ENCODE assay signal across 9 mouse cellular contexts in the genomic region with DNA sequence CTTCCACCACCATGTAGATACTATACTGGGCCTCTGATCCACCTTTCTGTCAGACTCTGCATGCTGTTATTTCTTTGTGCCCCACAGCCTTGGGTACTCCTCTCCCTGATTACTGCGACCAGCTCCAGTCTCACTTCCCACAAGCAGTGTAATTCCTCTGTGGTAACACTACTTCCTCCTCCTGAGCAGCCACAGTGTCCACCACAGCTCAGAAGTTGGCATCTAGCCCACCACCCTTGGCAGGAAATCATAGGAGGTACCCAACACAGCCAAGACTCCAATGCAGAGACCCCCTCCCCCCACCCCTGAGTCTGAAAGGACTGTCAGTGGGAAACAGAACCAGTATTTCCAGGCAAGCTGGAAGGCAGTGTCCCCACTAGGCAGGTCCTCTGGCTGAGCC. TPM values are rescaled to one million over a fixed set of nuclear protein-coding genes. Genes with fewer than 3 reads are reported as not detected.
DNase-seq lines count a peak whose midpoint lies in the region; ATAC-seq and TF ChIP-seq lines count a peak whose summit lies in the region.
"Had no signal": no experiment of that assay in that cellular context is flagged by ENCODE, and none has a peak within 500 bp of the region (broad histone marks: within the 10 kb centered on the region; RNA-seq: fewer than 3 reads in every experiment).

No protein-coding gene starts in this region.

- WGBS in forebrain, embryonic 15.5 days = 53% methylated on average over 1 of the region's 1 CpGs
- WGBS in forebrain, embryonic 10.5 days = 94% methylated on average over 1 of the region's 1 CpGs
- WGBS in hindbrain, postnatal 0 days = 54% methylated on average over 1 of the region's 1 CpGs
- 38% methylated on average over 1 of the region's 1 CpGs for WGBS in lung, postnatal 0 days
- WGBS in stomach, postnatal 0 days = 75% methylated on average over 1 of the region's 1 CpGs

- no peaks in the 10 kb centered on the region for H3K9me3 ChIP-seq in forebrain, embryonic 15.5 days
- no peaks in the 10 kb centered on the region for H3K9me3 ChIP-seq in forebrain, embryonic 10.5 days
- no peaks in the 10 kb centered on the region for H3K9me3 ChIP-seq in hindbrain, postnatal 0 days (ENCODE audit: low read length)
- H3K9me3 ChIP-seq in lung, postnatal 0 days (ENCODE audit: low read length) = no peaks in the 10 kb centered on the region
- no peaks in the 10 kb centered on the region for H3K9me3 ChIP-seq in stomach, postnatal 0 days (ENCODE audit: control insufficient read depth, low read length)

- no peak for DNase-seq in forebrain, embryonic 10.5 days (ENCODE audit: extremely low spot score, low spot score)
- peak; percentile 62 for DNase-seq in urinary bladder, postnatal 14 days (ENCODE audit: low spot score)
- DNase-seq in urinary bladder, postnatal 25 days (ENCODE audit: low spot score) = no peak
- DNase-seq in hindbrain, postnatal 0 days (ENCODE audit: low spot score) = peak; percentile 80
- DNase-seq in lung, postnatal 0 days (ENCODE audit: low spot score) = peak; percentile 74
- peak; percentile 29 for DNase-seq in stomach, postnatal 0 days (ENCODE audit: low spot score)

- peaks cover 21% of the 10 kb centered on the region for H3K36me3 ChIP-seq in forebrain, embryonic 15.5 days
- peaks cover 45% of the 10 kb centered on the region for H3K36me3 ChIP-seq in forebrain, embryonic 10.5 days (replicated peaks)
- H3K36me3 ChIP-seq in hindbrain, postnatal 0 days (ENCODE audit: insufficient read depth, low read length) = peaks cover 4% of the 10 kb centered on the region; the same call in 1 of the 2 replicates
- H3K36me3 ChIP-seq in lung, postnatal 0 days (ENCODE audit: insufficient read depth, low read length) = no peaks in the 10 kb centered on the region
- H3K36me3 ChIP-seq in stomach, postnatal 0 days (ENCODE audit: control insufficient read depth, insufficient read depth, low read length) = peaks cover 2% of the 10 kb centered on the region; the same call in 1 of the 2 replicates

- no peak for TF ChIP-seq EP300 in lung, postnatal 0 days (IDR thresholded peaks at IDR 0.05)
- no peak for TF ChIP-seq EP300 in stomach, postnatal 0 days (optimal IDR thresholded peaks at IDR 0.05)

- no peak overlapping the region for H3K4me2 ChIP-seq in forebrain, embryonic 15.5 days (replicated peaks)
- no peak overlapping the region for H3K4me2 ChIP-seq in hindbrain, postnatal 0 days (ENCODE audit: low read depth, low read length)
- H3K4me2 ChIP-seq in lung, postnatal 0 days (replicated peaks; ENCODE audit: low read depth, low read length) = no peak overlapping the region
- H3K4me2 ChIP-seq in stomach, postnatal 0 days (replicated peaks; ENCODE audit: low read depth) = no peak overlapping the region

- peaks cover 30% of the 10 kb centered on the region for H3K4me1 ChIP-seq in forebrain, embryonic 15.5 days
- peaks cover 7% of the 10 kb centered on the region for H3K4me1 ChIP-seq in forebrain, embryonic 10.5 days
- H3K4me1 ChIP-seq in hindbrain, postnatal 0 days (ENCODE audit: insufficient read depth, low read length) = 0 out of 2 replicates have a peak, but pooled peaks cover 16% of the 10 kb centered on the region
- H3K4me1 ChIP-seq in lung, postnatal 0 days (ENCODE audit: insufficient read depth, low read depth, low read length) = peaks cover 3% of the 10 kb centered on the region; the same call in 1 of the 2 replicates
- peaks cover 5% of the 10 kb centered on the region; the same call in 1 of the 2 replicates for H3K4me1 ChIP-seq in stomach, postnatal 0 days (replicated peaks; ENCODE audit: control insufficient read depth, insufficient read depth)

- ATAC-seq in forebrain, embryonic 15.5 days (replicated peaks) = peak; percentile 79
- ATAC-seq in hindbrain, postnatal 0 days = peak; percentile 89
- ATAC-seq in lung, postnatal 0 days = peak; percentile 85
- peak; percentile 8; the same call in 1 of the 2 replicates for ATAC-seq in stomach, postnatal 0 days (ENCODE audit: low FRiP score, low TSS enrichment)
- ATAC-seq in megakaryocyte-erythroid progenitor cell, adult 5-6 weeks (replicated peaks; ENCODE audit: low FRiP score, low TSS enrichment, poor library complexity, severe bottlenecking) = no peak

- no peaks in the 10 kb centered on the region for H3K27me3 ChIP-seq in forebrain, embryonic 15.5 days
- no peaks in the 10 kb centered on the region for H3K27me3 ChIP-seq in forebrain, embryonic 10.5 days (ENCODE audit: poor library complexity, severe bottlenecking)
- no peaks in the 10 kb centered on the region for H3K27me3 ChIP-seq in hindbrain, postnatal 0 days (ENCODE audit: insufficient read depth, low read length)
- no peaks in the 10 kb centered on the region for H3K27me3 ChIP-seq in lung, postnatal 0 days (replicated peaks; ENCODE audit: insufficient read depth, low read length)
- no peaks in the 10 kb centered on the region for H3K27me3 ChIP-seq in stomach, postnatal 0 days (ENCODE audit: control insufficient read depth, insufficient read depth, low read length)

- no peak overlapping the region for H3K9ac ChIP-seq in forebrain, embryonic 15.5 days (replicated peaks)
- H3K9ac ChIP-seq in hindbrain, postnatal 0 days (replicated peaks; ENCODE audit: low read length) = no peak overlapping the region
- no peak overlapping the region for H3K9ac ChIP-seq in lung, postnatal 0 days (replicated peaks; ENCODE audit: low read depth)
- H3K9ac ChIP-seq in stomach, postnatal 0 days (ENCODE audit: low read length) = no peak overlapping the region

- H3K4me3 ChIP-seq in forebrain, embryonic 15.5 days = no peak overlapping the region
- H3K4me3 ChIP-seq in forebrain, embryonic 10.5 days = no peak overlapping the region
- H3K4me3 ChIP-seq in hindbrain, postnatal 0 days (ENCODE audit: low read length) = no peak overlapping the region
- H3K4me3 ChIP-seq in lung, postnatal 0 days (ENCODE audit: low read depth, low read length) = no peak overlapping the region
- no peak overlapping the region for H3K4me3 ChIP-seq in stomach, postnatal 0 days (ENCODE audit: low read depth, low read length)
- H3K4me3 ChIP-seq: erythroblast, embryonic 14.5 days had no signal

- H3K27ac ChIP-seq in forebrain, embryonic 15.5 days (replicated peaks) = peak overlapping the region; percentile 48
- H3K27ac ChIP-seq in forebrain, embryonic 10.5 days = no peak overlapping the region
- H3K27ac ChIP-seq in hindbrain, postnatal 0 days = peak overlapping the region; percentile 58
- no peak overlapping the region for H3K27ac ChIP-seq in lung, postnatal 0 days (ENCODE audit: low read length)
- no peak overlapping the region; the same call in 1 of the 2 replicates for H3K27ac ChIP-seq in stomach, postnatal 0 days (replicated peaks)

- no peak for TF ChIP-seq CTCF in hindbrain, postnatal 0 days (IDR thresholded peaks at IDR 0.05; ENCODE audit: low read depth)
- no peak for TF ChIP-seq CTCF in lung, postnatal 0 days (IDR thresholded peaks at IDR 0.05)
- TF ChIP-seq CTCF in stomach, postnatal 0 days (IDR thresholded peaks at IDR 0.05; ENCODE audit: low read depth) = no peak

RNA-seq across cellular contexts. Expression of gene Wnk2, which starts 47.4 kb away (rescaled TPM):
- polyA plus RNA-seq in forebrain, embryonic 15.5 days (2015; fragmentation: Nextera tagmentation; extraction: Ambion mirVana) = 21.6 and 21.9 TPM in 2 replicates
- polyA plus RNA-seq in forebrain, embryonic 10.5 days (2016; fragmentation: Nextera tagmentation; extraction: Ambion mirVana) = 4.2 and 4.5 TPM in 2 replicates
- total RNA-seq in hindbrain, postnatal 0 days (2014; rRNA removed) = 63.8 and 68.9 TPM in 2 replicates
- polyA plus RNA-seq in hindbrain, postnatal 0 days (2015; fragmentation: Nextera tagmentation; extraction: Ambion mirVana) = 14.5 and 15.1 TPM in 2 replicates
- 0.36 and 0.39 TPM in 2 replicates for polyA plus RNA-seq in lung, postnatal 0 days (2015; fragmentation: Nextera tagmentation; extraction: Ambion mirVana)
- polyA plus RNA-seq in stomach, postnatal 0 days (2015; fragmentation: Nextera tagmentation; extraction: Ambion mirVana) = 1.6 and 1.7 TPM in 2 replicates
- 0.24 TPM in 1 of 2 replicates, not detected in the other for total RNA-seq in megakaryocyte-erythroid progenitor cell, adult 5-6 weeks (2014; fragmentation: Nextera tagmentation)
- not detected in 2 replicates for total RNA-seq in megakaryocyte-erythroid progenitor cell, adult 5-6 weeks (2017)
- polyA plus RNA-seq: erythroblast, embryonic 14.5 days had no signal

Comparison
In these comparisons a context has a peak if more than half of its experiments do, and no peak if none do; other contexts are left out.
1. H3K27ac ChIP-seq: peak in forebrain, embryonic 15.5 days (single experiment) and hindbrain, postnatal 0 days (single experiment); none in forebrain, embryonic 10.5 days (single experiment), lung, postnatal 0 days (single experiment) and stomach, postnatal 0 days (single experiment).
2. DNase-seq: peak in urinary bladder, postnatal 14 days (single experiment), hindbrain, postnatal 0 days (single experiment), lung, postnatal 0 days (single experiment) and stomach, postnatal 0 days (single experiment); none in forebrain, embryonic 10.5 days (single experiment) and urinary bladder, postnatal 25 days (single experiment).